Mouse (Mus musculus) central nervous system, embryonic 14 days (tissue): ENCODE data around the gene Gm5849. TPM values are rescaled to one million over a fixed set of nuclear protein-coding genes. Genes with fewer than 3 reads are reported as not detected.

Experiments used
- polyA plus RNA-seq: library from polyadenylated mRNA; depleted of rRNA; stranded (reverse); fragments of >200 nt; gene quantifications from 2 replicates; pipeline ENCODE4 v1.2.3, GENCODE M21; 2012; rRNA removed

Gm5849 gene
- polyA plus RNA-seq, result not detected in 2 replicates

DNA sequence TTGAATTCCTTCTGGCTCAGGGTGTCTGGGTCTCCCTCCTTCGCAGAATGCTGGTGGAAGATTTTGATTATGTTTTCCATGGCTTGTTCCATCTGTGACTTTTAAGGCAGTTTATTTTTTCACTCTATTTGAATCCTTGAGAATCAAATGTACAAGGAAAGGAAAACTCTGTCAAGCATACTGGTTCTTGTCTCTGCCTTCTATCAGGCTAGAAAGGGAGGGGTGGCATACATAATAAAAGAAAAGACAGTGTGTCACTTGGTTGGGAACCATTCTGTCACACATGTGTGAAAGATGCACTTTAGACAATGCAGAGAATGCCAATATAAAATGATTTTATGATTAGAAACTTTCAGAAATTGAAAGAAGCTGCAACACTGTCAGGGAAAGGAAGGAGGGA, at the start of gene Gm5849:
Gm5849 (minus strand) TSS at position 101 of the 400 bp plus-strand sequence.

DNA sequence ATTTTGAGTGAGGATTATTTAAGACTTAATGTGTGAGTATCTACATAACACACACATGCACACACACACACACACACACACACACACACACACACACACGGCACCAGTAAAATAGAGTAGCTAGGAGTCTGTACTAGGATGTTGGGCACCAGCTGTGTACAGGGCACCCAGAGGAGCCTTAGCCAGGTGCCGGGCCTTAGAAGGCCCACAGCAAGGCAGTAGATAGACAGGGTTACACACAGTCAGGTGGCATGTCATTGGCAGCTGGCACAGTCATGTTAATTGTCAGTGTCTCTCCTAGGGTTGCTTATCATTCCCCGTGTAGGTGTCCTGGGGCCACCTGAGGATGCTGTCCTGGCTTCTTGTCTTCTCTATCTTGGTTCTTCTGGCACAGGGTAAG, 51.1 kb downstream of the Gm5849 start, which contains the start of gene Pglyrp4:
Pglyrp4 (plus strand) TSS at position 301 of the 400 bp plus-strand sequence.

Other genes starting within 250 kb of the Gm5849 start
- 22.0 and 30.8 TPM in 2 replicates for gene S100a16, start 240.6 kb downstream of the Gm5849 start, polyA plus RNA-seq
- gene S100a3, start 217.3 kb downstream of the Gm5849 start, polyA plus RNA-seq, result 0.45 and 0.63 TPM in 2 replicates
- not detected in 2 replicates for gene S100a2, start 187.6 kb downstream of the Gm5849 start, polyA plus RNA-seq
- not detected in 2 replicates for gene Gm42674, start 176.0 kb downstream of the Gm5849 start, polyA plus RNA-seq
- 2.1 and 5.3 TPM in 2 replicates for gene S100a4, start 174.1 kb downstream of the Gm5849 start, polyA plus RNA-seq
- gene S100a5, start 169.4 kb downstream of the Gm5849 start, polyA plus RNA-seq, result not detected in 2 replicates
- 19.4 and 33.6 TPM in 2 replicates for gene S100a6, start 165.0 kb downstream of the Gm5849 start, polyA plus RNA-seq
- gene S100a7a, start 123.9 kb downstream of the Gm5849 start, polyA plus RNA-seq, result 0.09 and 0.14 TPM in 2 replicates
- 6.5 and 9.2 TPM in 2 replicates for gene S100a8, start 108.9 kb downstream of the Gm5849 start, polyA plus RNA-seq
- gene S100a9, start 82.2 kb downstream of the Gm5849 start, polyA plus RNA-seq, result 10.0 and 14.8 TPM in 2 replicates
- gene Pglyrp4, start 51.0 kb downstream of the Gm5849 start, polyA plus RNA-seq, result 0.05 TPM in 1 of 2 replicates, not detected in the other